Mouse (Mus musculus): ENCODE results near the gene Erich6b. TPM values are rescaled to one million over a fixed set of nuclear protein-coding genes. Genes with fewer than 3 reads are reported as not detected.

Gene Erich6b
- total RNA-seq, 2 experiments from 2014 or later, result not detected

DNA sequence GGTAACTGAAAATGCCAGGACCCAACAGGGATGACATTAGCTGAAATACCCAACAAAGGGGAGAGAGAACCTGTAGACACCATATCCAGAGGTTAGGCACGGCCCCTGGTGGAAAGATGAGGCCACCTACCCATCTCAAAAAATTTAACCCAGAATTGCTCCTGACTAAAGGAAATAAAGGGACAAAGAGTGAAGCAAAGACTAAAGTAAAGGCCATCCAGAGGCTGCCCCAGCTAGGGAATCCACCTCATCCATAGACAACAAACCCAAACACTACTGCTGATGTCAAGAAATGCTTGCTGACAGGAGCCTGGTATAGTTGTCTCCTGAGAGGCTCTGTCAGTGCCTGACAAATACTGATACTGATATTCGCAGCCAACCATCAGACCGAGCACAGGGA lies 69.7 kb downstream of the Erich6b start:
- Histone ChIP-seq H3K27ac (no peak overlapping the region), H3K4me3 (no peak overlapping the region)
- DNase-seq (ENCODE audit: extremely low spot score in 1 of 2, low spot score in 2 of 2), result no peak
- no peak for TF ChIP-seq CTCF (IDR thresholded peaks at IDR 0.05)
- intact Hi-C loops (cut with DNase I), result no loop called here

DNA sequence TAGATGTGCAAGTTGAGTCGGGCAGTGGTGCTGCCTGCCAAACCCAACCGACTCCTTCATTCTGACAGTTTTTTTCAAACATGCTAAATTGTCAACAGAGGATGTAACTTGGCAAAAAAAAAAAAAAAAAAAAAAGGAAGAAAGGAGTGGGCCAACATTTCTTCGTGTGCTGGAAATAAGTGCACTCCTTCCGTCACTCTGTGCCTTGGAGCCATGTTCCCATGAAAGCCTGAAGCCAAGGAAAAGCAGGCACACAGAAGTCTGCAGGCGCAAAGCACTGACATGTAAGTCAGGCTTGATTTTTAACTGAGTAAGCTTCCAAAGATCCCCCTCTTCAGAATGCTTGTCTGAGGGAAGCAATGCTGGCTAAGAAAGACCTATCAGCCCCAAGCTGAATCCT lies 70.6 kb downstream of the Erich6b start:
- no peak for DNase-seq (ENCODE audit: extremely low spot score in 1 of 2, low spot score in 2 of 2)
- no peak for TF ChIP-seq CTCF (IDR thresholded peaks at IDR 0.05)
- H3K27ac ChIP-seq, result no peak overlapping the region
- intact Hi-C loops (cut with DNase I), result no loop called here
- no peak overlapping the region for H3K4me3 ChIP-seq

DNA sequence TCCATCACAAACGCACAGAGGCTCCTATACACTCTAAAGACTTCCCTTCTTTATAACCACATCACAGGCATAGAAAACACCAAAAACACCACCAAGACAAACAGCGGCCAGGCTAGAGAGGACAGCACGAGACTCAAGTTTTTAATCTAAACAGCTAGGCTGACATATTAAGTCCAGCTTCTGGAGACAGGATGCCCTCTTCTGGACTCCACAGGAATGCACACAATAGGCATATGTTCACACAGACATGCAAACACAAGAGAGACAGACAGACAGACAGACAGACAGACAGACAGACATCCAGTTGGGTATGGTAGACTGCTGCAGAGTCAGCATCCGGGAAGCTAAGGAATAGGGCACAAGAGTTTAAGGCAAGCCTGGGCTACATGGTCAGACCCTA lies 71.6 kb downstream of the Erich6b start:
- no peak overlapping the region for H3K27ac ChIP-seq
- intact Hi-C loops (cut with DNase I), result no loop called here
- H3K4me3 ChIP-seq, result no peak overlapping the region
- DNase-seq (ENCODE audit: extremely low spot score in 1 of 2, low spot score in 2 of 2), result no peak
- peak; percentile 24 for TF ChIP-seq CTCF (IDR thresholded peaks at IDR 0.05)

DNA sequence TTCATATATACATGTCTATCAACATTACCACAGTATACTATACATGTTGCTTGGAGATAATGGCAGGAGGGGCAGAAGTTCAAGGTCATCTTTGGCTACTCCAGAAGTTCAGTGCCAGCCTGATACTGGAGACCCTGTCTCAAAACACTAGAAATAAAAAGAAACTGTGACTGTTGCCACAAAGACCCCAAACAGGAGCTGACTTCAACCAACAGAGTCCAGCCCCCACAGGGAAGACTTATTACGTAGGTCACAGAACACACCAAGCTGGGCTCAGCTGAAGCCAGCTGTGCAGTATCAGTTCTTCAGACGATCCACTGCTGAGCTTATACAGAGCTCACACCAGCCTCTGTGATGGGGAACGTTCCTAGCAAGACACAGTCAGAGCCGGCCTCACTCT lies 74.4 kb downstream of the Erich6b start:
- H3K27ac ChIP-seq, result no peak overlapping the region
- DNase-seq (ENCODE audit: extremely low spot score in 1 of 2, low spot score in 2 of 2), result no peak
- intact Hi-C loops (cut with DNase I), result no loop called here
- TF ChIP-seq CTCF (IDR thresholded peaks at IDR 0.05), result no peak
- H3K4me3 ChIP-seq, result no peak overlapping the region

Other genes starting within 250 kb of the Erich6b start
- 1 to 10 TPM; 8.2 to 8.3 TPM for gene Siah3, start 186.3 kb upstream of the Erich6b start, total RNA-seq (2021)
- not detected for gene Spert, start 49.1 kb upstream of the Erich6b start, total RNA-seq (2021)
- 10 to 100 TPM; 25.3 to 26.0 TPM for gene Cog3, start 112.3 kb downstream of the Erich6b start, total RNA-seq (2021)
- gene Slc25a30, start 144.8 kb downstream of the Erich6b start, total RNA-seq (2021), result 10 to 100 TPM; 10.6 to 12.2 TPM
- 100 to 1,000 TPM; 975 to 978 TPM for gene Tpt1, start 202.8 kb downstream of the Erich6b start, total RNA-seq (2021)